Mouse (Mus musculus): ENCODE data around the gene Zfp663. TPM values are rescaled to one million over a fixed set of nuclear protein-coding genes. Genes with fewer than 3 reads are reported as not detected.
A peak's percentile ranks its signal among the peaks of the same experiment; 100 is the strongest.

Gene Zfp663
- polyA plus RNA-seq, 1 experiment = not detected

DNA sequence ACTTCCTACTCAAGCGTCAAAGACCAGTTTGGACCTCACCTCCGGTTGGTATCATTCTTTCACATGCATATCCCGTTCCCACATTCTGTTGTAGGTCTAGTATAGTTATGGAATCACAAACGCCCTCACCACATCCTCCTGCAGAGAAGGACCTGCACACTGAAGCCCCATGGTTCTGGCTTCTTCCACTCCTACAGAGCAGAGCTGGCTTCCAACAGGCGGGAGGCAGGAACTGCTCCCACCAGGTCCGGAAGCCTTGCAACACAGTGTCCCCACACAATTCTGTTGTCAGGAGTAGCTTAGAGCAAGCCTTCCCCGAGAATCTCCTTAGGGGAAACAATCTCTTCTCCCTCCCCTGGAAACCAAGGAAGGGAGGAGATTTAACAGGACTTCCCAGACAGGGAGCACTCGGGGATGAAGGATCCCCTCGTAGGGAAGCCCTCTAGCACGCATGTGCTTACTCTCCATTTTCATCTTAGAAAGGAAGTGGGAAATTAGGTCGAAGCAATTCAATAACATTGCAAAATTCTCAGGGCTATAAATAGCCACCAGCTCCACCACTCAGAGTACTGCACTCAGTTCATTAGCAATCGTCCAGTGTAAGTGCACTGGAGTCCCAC, 47.9 kb downstream of the Zfp663 start:
- peaks cover 5% of the 10 kb centered on the region for H3K4me1 ChIP-seq (ENCODE audit: control insufficient read depth, insufficient read depth, low read length)
- H3K27me3 ChIP-seq (ENCODE audit: control insufficient read depth, insufficient read depth, low read length) = no peaks in the 10 kb centered on the region
- peak overlapping the region; percentile 20; the same call in 1 of the 2 replicates for H3K27ac ChIP-seq (ENCODE audit: control insufficient read depth, insufficient read depth, low read depth, low read length)
- no peak for TF ChIP-seq CTCF (IDR thresholded peaks at IDR 0.05; ENCODE audit: control insufficient read depth, insufficient read depth, insufficient replicate concordance, low read depth, low read length)
- no peak for TF ChIP-seq POLR2A (IDR thresholded peaks at IDR 0.05; ENCODE audit: control insufficient read depth, low read depth, low read length)
- H3K36me3 ChIP-seq (ENCODE audit: control insufficient read depth, insufficient read depth, low read length) = no peaks in the 10 kb centered on the region
- no peak overlapping the region for H3K4me3 ChIP-seq (ENCODE audit: control insufficient read depth, low read depth, low read length)

- H3K4me1 ChIP-seq (ENCODE audit: control insufficient read depth, insufficient read depth, low read length) = peaks cover 3% of the 10 kb centered on the region; the same call in 1 of the 2 replicates
- no peak for TF ChIP-seq CTCF (IDR thresholded peaks at IDR 0.05; ENCODE audit: control insufficient read depth, insufficient read depth, insufficient replicate concordance, low read depth, low read length)
- TF ChIP-seq POLR2A (IDR thresholded peaks at IDR 0.05; ENCODE audit: control insufficient read depth, low read depth, low read length) = no peak
Observed at GRCm38 (mm10) chr2:165319503-165319902, 49.0 kb downstream of the Zfp663 start.

GRCm38 (mm10) chr2:165318941-165319340, 49.6 kb downstream of the Zfp663 start:
- peaks cover 3% of the 10 kb centered on the region; the same call in 1 of the 2 replicates for H3K4me1 ChIP-seq (ENCODE audit: control insufficient read depth, insufficient read depth, low read length)
- no peak overlapping the region for H3K27ac ChIP-seq (ENCODE audit: control insufficient read depth, insufficient read depth, low read depth, low read length)
- H3K4me3 ChIP-seq (ENCODE audit: control insufficient read depth, low read depth, low read length) = no peak overlapping the region
- H3K27me3 ChIP-seq (ENCODE audit: control insufficient read depth, insufficient read depth, low read length) = no peaks in the 10 kb centered on the region
- H3K36me3 ChIP-seq (ENCODE audit: control insufficient read depth, insufficient read depth, low read length) = no peaks in the 10 kb centered on the region; the same call in 1 of the 2 replicates
- TF ChIP-seq CTCF (IDR thresholded peaks at IDR 0.05; ENCODE audit: control insufficient read depth, insufficient read depth, insufficient replicate concordance, low read depth, low read length) (no peak), POLR2A (IDR thresholded peaks at IDR 0.05; ENCODE audit: control insufficient read depth, low read depth, low read length) (no peak)

More at GRCm38 (mm10) chr2:165319503-165319902, 49.0 kb downstream of the Zfp663 start:
- Histone ChIP-seq H3K4me3 (ENCODE audit: control insufficient read depth, low read depth, low read length) (no peak overlapping the region), H3K36me3 (ENCODE audit: control insufficient read depth, insufficient read depth, low read length) (no peaks in the 10 kb centered on the region; the same call in 1 of the 2 replicates), H3K27me3 (ENCODE audit: control insufficient read depth, insufficient read depth, low read length) (no peaks in the 10 kb centered on the region), H3K27ac (ENCODE audit: control insufficient read depth, insufficient read depth, low read depth, low read length) (no peak overlapping the region)

GRCm38 (mm10) chr2:165317621-165318263, 50.8 kb downstream of the Zfp663 start:
- Histone ChIP-seq H3K4me1 (ENCODE audit: control insufficient read depth, insufficient read depth, low read length) (peaks cover 3% of the 10 kb centered on the region; the same call in 1 of the 2 replicates), H3K4me3 (ENCODE audit: control insufficient read depth, low read depth, low read length) (no peak overlapping the region), H3K27ac (ENCODE audit: control insufficient read depth, insufficient read depth, low read depth, low read length) (no peak overlapping the region), H3K36me3 (ENCODE audit: control insufficient read depth, insufficient read depth, low read length) (no peaks in the 10 kb centered on the region; the same call in 1 of the 2 replicates), H3K27me3 (ENCODE audit: control insufficient read depth, insufficient read depth, low read length) (no peaks in the 10 kb centered on the region)
- no peak for TF ChIP-seq CTCF (IDR thresholded peaks at IDR 0.05; ENCODE audit: control insufficient read depth, insufficient read depth, insufficient replicate concordance, low read depth, low read length)
- no peak for TF ChIP-seq POLR2A (IDR thresholded peaks at IDR 0.05; ENCODE audit: control insufficient read depth, low read depth, low read length)

DNA sequence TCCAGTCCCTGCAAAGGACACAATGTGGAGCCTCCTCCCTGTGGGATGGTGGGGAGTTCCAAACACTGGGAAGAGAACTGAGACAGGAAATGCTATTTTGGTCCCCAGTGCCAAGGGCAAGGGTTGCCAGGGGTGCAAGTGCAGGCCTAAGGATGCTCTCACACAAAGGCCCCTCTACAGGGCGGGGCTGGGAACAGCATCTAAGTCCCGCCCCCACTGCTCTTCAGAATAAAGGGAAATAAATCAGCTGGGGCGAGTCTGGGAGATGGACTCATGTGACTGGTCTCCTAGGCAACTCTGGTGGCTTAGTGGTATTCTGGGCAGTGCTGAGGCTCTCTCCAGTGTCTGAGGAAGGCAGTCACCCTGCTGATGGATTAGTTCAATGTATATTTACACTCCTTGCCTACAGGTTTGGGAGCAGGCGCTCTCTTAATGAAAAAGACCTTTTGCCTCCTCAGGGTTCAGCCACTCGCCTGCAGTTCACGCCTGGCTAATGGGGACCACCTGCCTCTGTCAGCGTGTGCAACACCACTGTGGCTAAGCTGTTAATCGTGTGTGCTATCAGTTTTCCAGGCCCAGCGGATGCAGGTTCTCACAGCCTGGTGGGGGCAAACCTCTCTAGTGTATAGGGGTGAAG, 51.6 kb downstream of the Zfp663 start:
- Histone ChIP-seq H3K4me3 (ENCODE audit: control insufficient read depth, low read depth, low read length) (no peak overlapping the region), H3K27me3 (ENCODE audit: control insufficient read depth, insufficient read depth, low read length) (no peaks in the 10 kb centered on the region), H3K4me1 (ENCODE audit: control insufficient read depth, insufficient read depth, low read length) (peaks cover 3% of the 10 kb centered on the region; the same call in 1 of the 2 replicates), H3K27ac (ENCODE audit: control insufficient read depth, insufficient read depth, low read depth, low read length) (no peak overlapping the region), H3K36me3 (ENCODE audit: control insufficient read depth, insufficient read depth, low read length) (no peaks in the 10 kb centered on the region; the same call in 1 of the 2 replicates)
- TF ChIP-seq CTCF (IDR thresholded peaks at IDR 0.05; ENCODE audit: control insufficient read depth, insufficient read depth, insufficient replicate concordance, low read depth, low read length) (no peak), POLR2A (IDR thresholded peaks at IDR 0.05; ENCODE audit: control insufficient read depth, low read depth, low read length) (no peak)

- H3K27ac ChIP-seq (ENCODE audit: control insufficient read depth, insufficient read depth, low read depth, low read length) = no peak overlapping the region
- H3K4me3 ChIP-seq (ENCODE audit: control insufficient read depth, low read depth, low read length) = no peak overlapping the region
- H3K27me3 ChIP-seq (ENCODE audit: control insufficient read depth, insufficient read depth, low read length) = no peaks in the 10 kb centered on the region
- TF ChIP-seq POLR2A (IDR thresholded peaks at IDR 0.05; ENCODE audit: control insufficient read depth, low read depth, low read length) (no peak), CTCF (IDR thresholded peaks at IDR 0.05; ENCODE audit: control insufficient read depth, insufficient read depth, insufficient replicate concordance, low read depth, low read length) (no peak)
- peaks cover under 1% of the 10 kb centered on the region; the same call in 1 of the 2 replicates for H3K4me1 ChIP-seq (ENCODE audit: control insufficient read depth, insufficient read depth, low read length)
- no peaks in the 10 kb centered on the region; the same call in 1 of the 2 replicates for H3K36me3 ChIP-seq (ENCODE audit: control insufficient read depth, insufficient read depth, low read length)
Observed at GRCm38 (mm10) chr2:165316204-165316603, 52.3 kb downstream of the Zfp663 start.

GRCm38 (mm10) chr2:165314197-165314596, 54.3 kb downstream of the Zfp663 start:
- Histone ChIP-seq H3K27ac (ENCODE audit: control insufficient read depth, insufficient read depth, low read depth, low read length) (no peak overlapping the region), H3K27me3 (ENCODE audit: control insufficient read depth, insufficient read depth, low read length) (no peaks in the 10 kb centered on the region), H3K4me1 (ENCODE audit: control insufficient read depth, insufficient read depth, low read length) (no peaks in the 10 kb centered on the region), H3K4me3 (ENCODE audit: control insufficient read depth, low read depth, low read length) (no peak overlapping the region), H3K36me3 (ENCODE audit: control insufficient read depth, insufficient read depth, low read length) (no peaks in the 10 kb centered on the region; the same call in 1 of the 2 replicates)
- TF ChIP-seq POLR2A (IDR thresholded peaks at IDR 0.05; ENCODE audit: control insufficient read depth, low read depth, low read length) (no peak), CTCF (IDR thresholded peaks at IDR 0.05; ENCODE audit: control insufficient read depth, insufficient read depth, insufficient replicate concordance, low read depth, low read length) (no peak)

Measured in testis, adult 2 months (tissue).